Mouse (Mus musculus) embryonic facial prominence, embryonic 15.5 days (tissue): ENCODE measurements around the gene Vmn1r55. TPM values are rescaled to one million over a fixed set of nuclear protein-coding genes. Genes with fewer than 3 reads are reported as not detected.
"Not testable (repeated sequence)": the region's sequence is repeated elsewhere in the genome, so short reads cannot be mapped to it uniquely, and the experiment has no call there.

Experiments
- ATAC-seq: fragments of 200-750 bp; cut with Nextera tagmentation; 2 replicates; pipeline ENCODE4 v1.8.0; 2017; ENCODE audit warnings: low read depth, moderate TSS enrichment; ENCODE audit not compliant: insufficient number of reproducible peaks, low FRiP score, low TSS enrichment
- H3K27ac ChIP-seq: fragments of 300-500 bp; sonication (generic); replicated peaks from 2 replicates; pipeline ENCODE4 v1.5.1; 2015; ENCODE audit warnings: mild to moderate bottlenecking, inconsistent platforms
- H3K27me3 ChIP-seq: fragments of 300-500 bp; sonication (generic); 2 replicates; pipeline ENCODE4 v1.6.1; 2015; ENCODE audit warnings: inconsistent platforms
- H3K36me3 ChIP-seq: fragments of 300-500 bp; sonication (generic); 2 replicates; pipeline ENCODE4 v1.6.1; 2015; ENCODE audit warnings: mild to moderate bottlenecking, inconsistent platforms
- H3K4me1 ChIP-seq: fragments of 300-500 bp; sonication (generic); 2 replicates; pipeline ENCODE4 v1.6.1; 2015; ENCODE audit warnings: inconsistent platforms
- H3K4me2 ChIP-seq: fragments of 300-500 bp; sonication (generic); replicated peaks from 2 replicates; pipeline ENCODE4 v1.6.1; 2015; ENCODE audit warnings: mild to moderate bottlenecking, inconsistent platforms
- H3K4me3 ChIP-seq: fragments of 300-500 bp; sonication (generic); replicated peaks from 2 replicates; pipeline ENCODE4 v1.5.1; 2015; ENCODE audit warnings: mild to moderate bottlenecking, inconsistent platforms
- H3K9ac ChIP-seq: fragments of 300-500 bp; sonication (generic); 2 replicates; pipeline ENCODE4 v1.6.1; 2015; ENCODE audit warnings: inconsistent platforms
- H3K9me3 ChIP-seq: fragments of 300-500 bp; sonication (generic); replicated peaks from 2 replicates; pipeline ENCODE4 v1.6.1; 2016; ENCODE audit warnings: inconsistent platforms
- WGBS: fragments of 180-500 bp; shearing (Covaris S2); methylation state at CpG from one replicate; pipeline ENCODE4 v1.1.7; 2015; 5-methylcytosine and 5-hydroxymethylcytosine counted together
- polyA plus RNA-seq: library from polyadenylated mRNA; unstranded; fragments of >200 nt; fragmentation: Nextera tagmentation; extraction: Ambion mirVana; gene quantifications from 2 replicates; pipeline ENCODE4 v1.2.1, GENCODE M21; 2015

The Vmn1r55 gene
- not detected in 2 replicates for polyA plus RNA-seq

DNA sequence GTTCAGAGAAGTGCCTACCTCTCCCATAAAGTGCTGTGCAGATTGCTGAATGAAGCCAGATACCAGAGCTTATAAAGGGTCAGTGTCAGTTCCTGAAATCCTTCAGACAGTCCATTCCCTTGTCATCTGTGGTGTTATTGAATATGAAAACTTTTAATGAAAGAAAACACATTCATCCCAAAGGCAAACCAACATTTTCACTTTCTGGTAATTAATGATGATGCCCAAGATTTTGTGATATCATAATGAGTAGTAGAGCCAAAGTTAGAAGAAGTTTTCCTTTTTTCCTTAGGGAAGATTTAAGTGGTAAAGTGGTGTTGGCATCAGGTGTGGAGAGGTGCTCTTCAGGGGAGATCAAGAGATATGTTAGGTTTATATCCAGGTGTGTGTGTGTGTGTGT is at the start of gene Vmn1r55:
Gene Vmn1r55, minus strand, starts transcription at position 101 of the 400 bp plus-strand sequence.
- H3K27ac ChIP-seq, H3K4me1 ChIP-seq, H3K36me3 ChIP-seq, H3K9ac ChIP-seq, H3K4me2 ChIP-seq, H3K9me3 ChIP-seq, H3K4me3 ChIP-seq, ATAC-seq, H3K27me3 ChIP-seq: not testable (repeated sequence)

DNA sequence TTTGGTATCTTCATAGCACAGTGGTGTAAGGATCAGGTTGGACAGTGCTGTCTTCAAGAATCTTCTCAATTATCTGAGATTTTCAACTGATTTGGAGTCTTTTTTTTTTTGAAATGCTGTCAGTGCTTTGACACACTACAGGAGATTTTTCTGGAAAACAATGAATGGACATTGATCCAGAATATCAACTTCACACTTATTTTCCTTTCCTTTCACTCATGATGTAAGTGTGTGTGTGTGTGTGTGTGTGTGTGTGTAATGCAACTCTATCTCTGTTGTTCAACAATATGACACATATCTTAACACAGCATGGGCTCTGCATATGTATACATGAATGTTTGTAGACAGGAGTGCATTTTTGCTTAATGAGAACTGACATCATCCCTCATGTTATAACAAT is 47.2 kb upstream of the Vmn1r55 start, which contains the start of gene Vmn1r56:
Gene Vmn1r56, minus strand, starts transcription at position 101 of the 400 bp plus-strand sequence.
- not testable (repeated sequence) for H3K27ac ChIP-seq, H3K36me3 ChIP-seq, H3K27me3 ChIP-seq, H3K4me1 ChIP-seq, H3K4me3 ChIP-seq, ATAC-seq, H3K9ac ChIP-seq, H3K9me3 ChIP-seq, H3K4me2 ChIP-seq

DNA sequence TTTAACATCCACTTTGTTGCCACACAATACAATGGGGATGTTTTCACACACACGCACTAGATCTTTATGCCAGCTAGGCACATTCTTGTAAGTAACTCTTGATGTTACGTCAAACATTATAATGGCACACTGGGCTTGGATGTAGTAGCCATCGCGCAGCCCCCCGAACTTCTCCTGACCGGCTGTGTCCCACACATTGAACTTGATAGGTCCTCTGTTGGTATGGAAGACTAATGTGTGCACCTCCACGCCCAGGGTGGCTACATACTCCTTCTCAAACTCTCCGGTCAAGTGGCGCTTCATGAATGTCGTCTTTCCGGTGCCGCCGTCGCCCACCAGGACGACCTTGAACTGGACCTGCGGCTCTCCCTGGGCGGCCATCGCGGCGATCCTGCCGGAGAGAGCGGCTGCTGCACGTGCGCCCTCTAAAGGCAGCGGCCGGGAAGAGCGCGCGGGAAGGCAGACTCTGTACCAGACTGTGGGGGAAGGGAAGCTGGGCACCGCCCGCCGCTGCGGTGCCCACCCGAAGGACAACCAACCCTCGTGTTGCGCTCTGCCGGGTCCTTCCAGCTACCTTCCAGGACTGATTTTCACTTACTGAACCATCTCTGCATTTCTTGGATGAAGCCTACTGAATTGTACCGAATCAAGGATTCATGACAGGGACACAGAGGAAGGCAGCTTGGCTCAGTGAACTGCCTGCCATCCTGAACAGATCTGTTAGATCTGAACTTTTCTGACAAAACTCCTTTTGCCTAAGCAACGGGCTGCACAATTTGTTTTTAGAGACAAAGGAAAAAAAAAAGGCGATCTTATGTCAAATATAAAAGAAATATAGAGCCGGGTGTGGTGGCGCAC is 23.7 kb downstream of the Vmn1r55 start, which contains the start of gene Rasl2-9:
Gene Rasl2-9, minus strand, starts transcription at position 402 of the 858 bp plus-strand sequence.
- Histone ChIP-seq H3K27ac (no peak within 1 kb of the TSS), H3K9me3 (no peaks in the 10 kb centered on the region), H3K4me2 (peak within 1 kb of the TSS; percentile 60), H3K36me3 (no peaks in the 10 kb centered on the region), H3K4me3 (peak within 1 kb of the TSS; percentile 40), H3K4me1 (0 out of 2 replicates have a peak, but pooled peaks cover 7% of the 10 kb centered on the region), H3K27me3 (no peaks in the 10 kb centered on the region), H3K9ac (no peak within 1 kb of the TSS)
- 18% methylated on average over 42 of the region's 42 CpGs for WGBS
- ATAC-seq = peak; percentile 63; the same call in 1 of the 2 replicates

GRCm38 (mm10) chr7:5125078-5125477 is 24.4 kb downstream of the Vmn1r55 start:
- Histone ChIP-seq H3K27ac (no peak overlapping the region), H3K4me1 (0 out of 2 replicates have a peak, but pooled peaks cover 7% of the 10 kb centered on the region), H3K9ac (no peak overlapping the region), H3K4me3 (no peak overlapping the region), H3K27me3 (no peaks in the 10 kb centered on the region), H3K9me3 (no peaks in the 10 kb centered on the region), H3K4me2 (no peak overlapping the region; the same call in 1 of the 2 replicates), H3K36me3 (no peaks in the 10 kb centered on the region)
- no peak for ATAC-seq
- 90% methylated on average over 8 of the region's 8 CpGs for WGBS

- Histone ChIP-seq H3K9me3 (no peaks in the 10 kb centered on the region), H3K9ac (no peak within 1 kb of the TSS), H3K4me3 (no peak within 1 kb of the TSS), H3K4me2 (no peak within 1 kb of the TSS), H3K27ac (no peak within 1 kb of the TSS), H3K27me3 (no peaks in the 10 kb centered on the region), H3K36me3 (no peaks in the 10 kb centered on the region), H3K4me1 (peaks cover 10% of the 10 kb centered on the region; the same call in 1 of the 2 replicates)
- no peak for ATAC-seq
- 85% methylated on average over 3 of the region's 3 CpGs for WGBS
Observed at GRCm38 (mm10) chr7:5116850-5117249, 32.6 kb downstream of the Vmn1r55 start, which contains the start of gene Rfpl4. Gene Rfpl4 (minus strand): TSS chr7:5116950.

- 16% methylated on average over 3 of the region's 3 CpGs for WGBS
- ATAC-seq = peak; percentile 15; the same call in 1 of the 2 replicates
- H3K27me3 ChIP-seq = no peaks in the 10 kb centered on the region
- H3K9me3 ChIP-seq = no peaks in the 10 kb centered on the region
- H3K4me1 ChIP-seq = peaks cover 10% of the 10 kb centered on the region; the same call in 1 of the 2 replicates
- H3K4me3 ChIP-seq = no peak overlapping the region
- no peak overlapping the region for H3K9ac ChIP-seq
- no peaks in the 10 kb centered on the region for H3K36me3 ChIP-seq
- H3K4me2 ChIP-seq = no peak overlapping the region
- peak overlapping the region; percentile 55; the same call in 1 of the 2 replicates for H3K27ac ChIP-seq
Observed at GRCm38 (mm10) chr7:5112701-5113100, 36.8 kb downstream of the Vmn1r55 start.

DNA sequence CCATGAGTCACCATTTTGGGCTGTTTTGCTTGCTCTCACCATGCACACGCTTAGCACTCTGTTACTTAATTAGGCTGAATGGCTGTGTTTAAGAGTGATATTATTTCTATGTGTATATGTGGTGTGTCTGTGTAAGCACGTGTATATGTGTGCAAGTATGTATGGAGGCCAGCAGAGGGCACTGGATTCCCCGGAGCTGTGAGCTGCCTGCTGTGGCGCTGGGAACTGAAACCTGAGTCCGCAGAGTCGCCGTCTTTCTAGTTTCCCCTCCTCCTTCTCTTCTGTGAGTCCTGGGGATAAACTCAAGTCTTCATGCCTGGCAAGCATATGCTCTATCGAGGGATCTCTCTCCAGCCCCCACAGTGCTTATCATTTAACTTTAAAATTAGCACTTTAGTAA is 40.2 kb downstream of the Vmn1r55 start:
- no peak overlapping the region for H3K27ac ChIP-seq
- peaks cover 10% of the 10 kb centered on the region; the same call in 1 of the 2 replicates for H3K4me1 ChIP-seq
- no peaks in the 10 kb centered on the region for H3K36me3 ChIP-seq
- H3K4me3 ChIP-seq = no peak overlapping the region
- ATAC-seq = no peak
- no peaks in the 10 kb centered on the region for H3K9me3 ChIP-seq
- no peaks in the 10 kb centered on the region for H3K27me3 ChIP-seq
- H3K4me2 ChIP-seq = no peak overlapping the region
- no peak overlapping the region for H3K9ac ChIP-seq
- 78% methylated on average over 8 of the region's 8 CpGs for WGBS

- ATAC-seq = no peak
- H3K4me1 ChIP-seq = peaks cover 9% of the 10 kb centered on the region; the same call in 1 of the 2 replicates
- no peaks in the 10 kb centered on the region for H3K9me3 ChIP-seq
- H3K27ac ChIP-seq = no peak overlapping the region
- H3K4me3 ChIP-seq = no peak overlapping the region
- no peaks in the 10 kb centered on the region for H3K36me3 ChIP-seq
- no peak overlapping the region for H3K9ac ChIP-seq
- H3K4me2 ChIP-seq = no peak overlapping the region
- 86% methylated on average over 4 of the region's 4 CpGs for WGBS
- no peaks in the 10 kb centered on the region for H3K27me3 ChIP-seq
Observed at GRCm38 (mm10) chr7:5108272-5108671, 41.2 kb downstream of the Vmn1r55 start.

DNA sequence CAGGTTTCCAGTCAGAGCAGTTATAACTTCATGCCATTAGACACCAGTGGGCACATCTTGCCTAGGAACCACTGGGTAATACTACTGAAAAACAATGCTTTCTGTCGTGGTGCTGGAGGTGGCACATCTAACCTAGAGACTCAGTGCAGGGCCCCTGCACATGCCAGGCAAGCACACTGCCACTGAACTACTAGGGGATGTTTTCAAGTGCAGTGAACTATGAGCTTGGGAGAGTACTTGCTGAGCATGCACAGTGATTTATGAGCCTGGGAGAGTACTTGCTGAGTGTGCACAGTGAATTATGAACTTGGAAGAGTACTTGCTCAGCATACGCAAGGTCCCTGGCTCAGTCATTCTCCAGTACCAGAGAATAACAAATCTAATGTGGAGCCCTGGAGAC is 46.9 kb downstream of the Vmn1r55 start:
- ATAC-seq = no peak
- Histone ChIP-seq H3K36me3 (peaks cover 17% of the 10 kb centered on the region), H3K27ac (no peak overlapping the region), H3K4me1 (no peaks in the 10 kb centered on the region), H3K4me2 (no peak overlapping the region), H3K9me3 (no peaks in the 10 kb centered on the region), H3K9ac (no peak overlapping the region), H3K4me3 (no peak overlapping the region), H3K27me3 (no peaks in the 10 kb centered on the region)
- WGBS = 87% methylated on average over 2 of the region's 2 CpGs

DNA sequence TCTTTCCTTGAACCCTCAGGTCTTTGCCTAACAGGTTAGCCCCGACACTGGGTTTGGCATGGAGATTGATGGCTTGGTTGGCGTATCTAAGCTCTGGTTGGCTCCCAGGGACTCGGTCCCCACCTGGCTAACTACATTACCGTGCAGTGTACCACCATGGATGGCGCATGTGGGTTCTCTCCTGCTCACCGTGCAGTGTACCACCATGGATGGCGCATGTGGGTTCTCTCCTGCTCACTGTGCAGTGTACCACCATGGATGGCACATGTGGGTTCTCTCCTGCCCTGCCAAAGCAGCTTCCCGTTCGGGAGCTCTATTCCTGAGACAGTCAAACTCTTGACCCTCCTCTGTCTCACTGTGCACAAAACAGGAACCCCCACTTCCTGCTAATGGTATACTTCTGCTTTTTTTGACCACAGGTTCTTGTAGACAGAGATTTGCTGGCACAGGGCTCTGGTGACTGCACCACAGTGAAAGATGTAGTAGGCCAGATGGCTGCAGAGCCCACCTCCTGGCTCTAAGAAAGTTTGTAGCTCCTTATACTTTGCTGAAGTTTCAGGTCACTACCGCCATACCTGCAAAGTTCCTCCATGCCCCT is 48.3 kb downstream of the Vmn1r55 start:
- H3K4me2 ChIP-seq = no peak overlapping the region
- WGBS = 87% methylated on average over 10 of the region's 10 CpGs

GRCm38 (mm10) chr7:5099796-5100195 is 49.7 kb downstream of the Vmn1r55 start:
- 72% methylated on average over 3 of the region's 3 CpGs for WGBS
- no peak for ATAC-seq
- peaks cover 43% of the 10 kb centered on the region for H3K36me3 ChIP-seq

More for the DNA sequence above, 48.3 kb downstream of the Vmn1r55 start:
- Histone ChIP-seq H3K4me3 (no peak overlapping the region), H3K36me3 (peaks cover 30% of the 10 kb centered on the region), H3K27me3 (no peaks in the 10 kb centered on the region), H3K27ac (no peak overlapping the region), H3K9ac (no peak overlapping the region), H3K4me1 (no peaks in the 10 kb centered on the region), H3K9me3 (no peaks in the 10 kb centered on the region)
- ATAC-seq = no peak

More at GRCm38 (mm10) chr7:5099796-5100195, 49.7 kb downstream of the Vmn1r55 start:
- Histone ChIP-seq H3K9ac (no peak overlapping the region), H3K27me3 (no peaks in the 10 kb centered on the region), H3K4me2 (no peak overlapping the region), H3K4me1 (no peaks in the 10 kb centered on the region), H3K9me3 (no peaks in the 10 kb centered on the region), H3K4me3 (no peak overlapping the region), H3K27ac (no peak overlapping the region)
